Mouse (Mus musculus) neural tube, embryonic 15.5 days (tissue): ENCODE data around the gene Cyb5d2. TPM values are rescaled to one million over a fixed set of nuclear protein-coding genes. Genes with fewer than 3 reads are reported as not detected.
"Not testable (repeated sequence)": the region's sequence is repeated elsewhere in the genome, so short reads cannot be mapped to it uniquely, and the experiment has no call there.

Experiments used
- ATAC-seq: fragments of 200-750 bp; cut with Nextera tagmentation; 2 replicates; pipeline ENCODE4 v1.8.0; 2017; ENCODE audit warnings: mild to moderate bottlenecking, moderate TSS enrichment, moderate library complexity; ENCODE audit not compliant: low FRiP score
- H3K27ac ChIP-seq: fragments of 300-500 bp; sonication (generic); replicated peaks from 2 replicates; pipeline ENCODE4 v1.5.1; 2015; ENCODE audit warnings: mild to moderate bottlenecking, inconsistent platforms
- H3K27me3 ChIP-seq: fragments of 300-500 bp; sonication (generic); replicated peaks from 2 replicates; pipeline ENCODE4 v1.6.1; 2015; ENCODE audit warnings: inconsistent platforms
- H3K36me3 ChIP-seq: fragments of 300-500 bp; sonication (generic); 2 replicates; pipeline ENCODE4 v1.6.1; 2015; ENCODE audit warnings: inconsistent platforms
- H3K4me1 ChIP-seq: fragments of 300-500 bp; sonication (generic); 2 replicates; pipeline ENCODE4 v1.6.1; 2015; ENCODE audit warnings: inconsistent platforms
- H3K4me2 ChIP-seq: fragments of 300-500 bp; sonication (generic); 2 replicates; pipeline ENCODE4 v1.6.1; 2015; ENCODE audit warnings: inconsistent platforms, mild to moderate bottlenecking, moderate library complexity
- H3K4me3 ChIP-seq: fragments of 300-500 bp; sonication (generic); replicated peaks from 2 replicates; pipeline ENCODE4 v1.5.1; 2015; ENCODE audit warnings: mild to moderate bottlenecking, inconsistent platforms
- H3K9ac ChIP-seq: fragments of 300-500 bp; sonication (generic); replicated peaks from 2 replicates; pipeline ENCODE4 v1.6.1; 2015; ENCODE audit warnings: mild to moderate bottlenecking, inconsistent platforms
- H3K9me3 ChIP-seq: fragments of 300-500 bp; sonication (generic); replicated peaks from 2 replicates; pipeline ENCODE4 v1.6.1; 2016; ENCODE audit warnings: inconsistent platforms
- WGBS: fragments of 180-500 bp; shearing (Covaris S2); methylation state at CpG from one replicate; pipeline ENCODE4 v1.1.7; 2015; ENCODE audit warnings: mixed read lengths; 5-methylcytosine and 5-hydroxymethylcytosine counted together
- polyA plus RNA-seq: library from polyadenylated mRNA; unstranded; fragments of >200 nt; fragmentation: Nextera tagmentation; extraction: Ambion mirVana; gene quantifications from 2 replicates; pipeline ENCODE4 v1.2.1, GENCODE M21; 2015

The Cyb5d2 gene
- polyA plus RNA-seq, 1 experiment from 2014 or later, result 8.4 TPM

- H3K27ac ChIP-seq, result no peak overlapping the region
- H3K9ac ChIP-seq, result no peak overlapping the region
- H3K36me3 ChIP-seq, result peaks cover 27% of the 10 kb centered on the region
- no peaks in the 10 kb centered on the region for H3K4me1 ChIP-seq
- no peak overlapping the region for H3K4me2 ChIP-seq
- no peaks in the 10 kb centered on the region for H3K9me3 ChIP-seq
- 72% methylated on average over 4 of the region's 4 CpGs for WGBS
- ATAC-seq, result no peak
- H3K4me3 ChIP-seq, result no peak overlapping the region
- H3K27me3 ChIP-seq, result no peaks in the 10 kb centered on the region
These were observed 24.5 kb downstream of the Cyb5d2 start for GRCm38 (mm10) chr11:72771461-72771860.

DNA sequence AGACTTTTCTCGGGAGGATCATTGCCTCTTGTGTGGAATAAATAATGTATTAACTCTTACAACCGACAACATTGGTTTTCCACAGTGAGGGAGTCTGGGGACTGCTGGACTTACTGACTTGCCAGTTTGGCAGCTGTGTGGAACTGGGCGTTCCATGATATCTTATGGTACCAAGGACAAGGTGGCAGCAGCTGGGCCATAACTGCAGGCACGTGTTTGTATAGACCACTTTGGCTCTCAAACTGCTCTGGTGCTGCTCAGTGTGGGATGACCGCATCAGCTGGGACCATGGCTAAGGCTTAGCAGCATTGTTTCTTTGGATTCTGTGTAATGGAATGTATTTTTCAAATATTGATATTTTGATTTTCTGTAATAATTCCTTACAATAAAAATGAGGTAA lies 25.1 kb downstream of the Cyb5d2 start:
- no peaks in the 10 kb centered on the region for H3K27me3 ChIP-seq
- H3K4me2 ChIP-seq, result no peak overlapping the region
- H3K9ac ChIP-seq, result no peak overlapping the region
- H3K9me3 ChIP-seq, result no peaks in the 10 kb centered on the region
- H3K36me3 ChIP-seq, result peaks cover 25% of the 10 kb centered on the region
- no peaks in the 10 kb centered on the region for H3K4me1 ChIP-seq
- WGBS, result 75% methylated on average over 5 of the region's 5 CpGs
- H3K4me3 ChIP-seq, result no peak overlapping the region
- H3K27ac ChIP-seq, result no peak overlapping the region
- no peak for ATAC-seq

- H3K9me3 ChIP-seq, result no peaks in the 10 kb centered on the region
- H3K4me3 ChIP-seq, result no peak overlapping the region
- 89% methylated on average over 3 of the region's 3 CpGs for WGBS
- no peak overlapping the region for H3K9ac ChIP-seq
- no peaks in the 10 kb centered on the region for H3K27me3 ChIP-seq
- no peak overlapping the region for H3K27ac ChIP-seq
- ATAC-seq, result no peak
- H3K4me1 ChIP-seq, result no peaks in the 10 kb centered on the region
- H3K4me2 ChIP-seq, result no peak overlapping the region
- H3K36me3 ChIP-seq, result peaks cover 25% of the 10 kb centered on the region
These were observed 25.6 kb downstream of the Cyb5d2 start for GRCm38 (mm10) chr11:72770324-72770723.

DNA sequence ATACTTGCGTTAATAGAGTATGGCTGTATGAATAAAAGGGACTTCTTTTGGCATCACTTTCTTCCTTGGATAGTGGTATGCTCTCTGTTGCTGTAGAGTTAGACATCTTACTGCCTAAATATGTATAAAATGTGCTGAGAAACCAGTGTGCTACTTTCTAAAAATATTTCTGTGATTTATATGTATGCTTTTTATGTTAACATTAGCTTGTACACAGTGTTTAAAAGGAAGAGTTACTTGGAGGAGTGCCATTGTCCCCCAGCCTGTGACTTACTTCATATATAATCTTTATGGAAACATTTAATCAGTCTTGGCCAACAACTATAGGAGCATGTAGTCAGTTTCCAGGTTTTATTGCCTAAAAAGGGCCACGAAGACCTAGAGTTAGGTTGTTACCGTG lies 26.9 kb downstream of the Cyb5d2 start:
- H3K9me3 ChIP-seq, result no peaks in the 10 kb centered on the region
- H3K4me3 ChIP-seq, result no peak overlapping the region
- 95% methylated on average over 3 of the region's 3 CpGs for WGBS
- no peaks in the 10 kb centered on the region for H3K27me3 ChIP-seq
- H3K36me3 ChIP-seq, result peaks cover 32% of the 10 kb centered on the region
- ATAC-seq, result no peak
- no peak overlapping the region for H3K9ac ChIP-seq
- no peak overlapping the region for H3K27ac ChIP-seq
- no peak overlapping the region for H3K4me2 ChIP-seq
- no peaks in the 10 kb centered on the region for H3K4me1 ChIP-seq

DNA sequence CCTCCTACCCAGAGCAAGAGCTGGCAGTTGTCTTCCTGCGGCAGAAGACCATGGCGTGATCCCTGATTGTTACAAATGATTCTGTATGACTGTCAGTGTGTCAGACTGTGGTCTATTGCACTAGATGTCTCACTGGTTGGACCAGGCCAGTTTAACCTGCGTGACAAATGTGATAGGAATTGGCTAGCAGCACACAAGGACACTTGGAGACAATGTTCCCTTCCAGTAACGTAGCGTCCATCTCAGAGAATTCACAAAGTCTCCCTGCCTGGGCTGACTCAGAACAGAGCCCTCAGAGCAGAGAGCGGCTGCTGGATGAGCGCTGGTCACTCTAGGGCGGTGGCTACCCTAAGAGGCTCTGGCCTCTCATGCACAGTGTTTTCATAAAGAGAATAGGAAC lies 28.2 kb downstream of the Cyb5d2 start:
- H3K36me3 ChIP-seq, result peaks cover 45% of the 10 kb centered on the region
- H3K27ac ChIP-seq, result no peak overlapping the region
- WGBS, result 92% methylated on average over 8 of the region's 8 CpGs
- no peaks in the 10 kb centered on the region for H3K27me3 ChIP-seq
- no peaks in the 10 kb centered on the region for H3K4me1 ChIP-seq
- no peaks in the 10 kb centered on the region for H3K9me3 ChIP-seq
- no peak overlapping the region for H3K9ac ChIP-seq
- H3K4me2 ChIP-seq, result no peak overlapping the region
- no peak overlapping the region for H3K4me3 ChIP-seq
- no peak for ATAC-seq

- 93% methylated on average over 4 of the region's 4 CpGs for WGBS
- H3K27me3 ChIP-seq, result no peaks in the 10 kb centered on the region
- peaks cover 71% of the 10 kb centered on the region for H3K36me3 ChIP-seq
- H3K9ac ChIP-seq, result no peak overlapping the region
- H3K4me1 ChIP-seq, result no peaks in the 10 kb centered on the region
- H3K9me3 ChIP-seq, result no peaks in the 10 kb centered on the region
- ATAC-seq, result no peak
- H3K4me2 ChIP-seq, result no peak overlapping the region
- no peak overlapping the region for H3K27ac ChIP-seq
- no peak overlapping the region for H3K4me3 ChIP-seq
These were observed 31.7 kb downstream of the Cyb5d2 start for GRCm38 (mm10) chr11:72764270-72764669.

GRCm38 (mm10) chr11:72760781-72761180 lies 35.2 kb downstream of the Cyb5d2 start:
- WGBS, result 77% methylated on average over 1 of the region's 1 CpGs
- ATAC-seq, result no peak
- Histone ChIP-seq H3K9ac (no peak overlapping the region), H3K4me1 (no peaks in the 10 kb centered on the region), H3K27ac (no peak overlapping the region), H3K9me3 (no peaks in the 10 kb centered on the region), H3K27me3 (no peaks in the 10 kb centered on the region), H3K4me2 (no peak overlapping the region), H3K4me3 (no peak overlapping the region), H3K36me3 (peaks cover 87% of the 10 kb centered on the region)

GRCm38 (mm10) chr11:72759581-72759980 lies 36.4 kb downstream of the Cyb5d2 start:
- Histone ChIP-seq H3K9me3 (no peaks in the 10 kb centered on the region), H3K4me1 (no peaks in the 10 kb centered on the region), H3K4me2 (no peak overlapping the region), H3K27me3 (no peaks in the 10 kb centered on the region), H3K36me3 (peaks cover 92% of the 10 kb centered on the region), H3K27ac (no peak overlapping the region), H3K9ac (no peak overlapping the region), H3K4me3 (no peak overlapping the region)
- WGBS, result 95% methylated on average over 6 of the region's 6 CpGs
- ATAC-seq, result no peak

DNA sequence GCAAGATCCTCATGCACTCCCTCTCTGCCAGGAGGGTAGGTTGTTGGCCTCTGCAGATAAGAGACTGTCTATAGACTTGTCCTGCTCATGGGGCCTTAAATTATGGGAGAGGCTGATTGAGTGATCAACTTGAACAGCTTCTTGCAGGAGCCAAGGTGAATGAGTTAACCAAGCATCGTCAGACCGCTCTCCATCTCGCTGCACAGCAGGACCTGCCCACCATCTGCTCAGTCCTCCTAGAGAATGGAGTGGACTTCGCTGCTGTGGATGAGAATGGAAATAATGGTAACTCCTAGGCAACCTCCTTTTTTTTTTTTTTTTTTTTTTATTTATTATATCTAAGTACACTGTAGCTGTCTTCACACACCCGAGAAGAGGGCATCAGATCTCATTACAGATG lies 37.6 kb downstream of the Cyb5d2 start:
- H3K4me3 ChIP-seq, result no peak overlapping the region
- H3K4me1 ChIP-seq, result no peaks in the 10 kb centered on the region
- H3K27ac ChIP-seq, result no peak overlapping the region
- no peak for ATAC-seq
- H3K9me3 ChIP-seq, result no peaks in the 10 kb centered on the region
- H3K27me3 ChIP-seq, result no peaks in the 10 kb centered on the region
- H3K36me3 ChIP-seq, result peaks cover 90% of the 10 kb centered on the region
- no peak overlapping the region for H3K9ac ChIP-seq
- 93% methylated on average over 5 of the region's 5 CpGs for WGBS
- H3K4me2 ChIP-seq, result no peak overlapping the region

DNA sequence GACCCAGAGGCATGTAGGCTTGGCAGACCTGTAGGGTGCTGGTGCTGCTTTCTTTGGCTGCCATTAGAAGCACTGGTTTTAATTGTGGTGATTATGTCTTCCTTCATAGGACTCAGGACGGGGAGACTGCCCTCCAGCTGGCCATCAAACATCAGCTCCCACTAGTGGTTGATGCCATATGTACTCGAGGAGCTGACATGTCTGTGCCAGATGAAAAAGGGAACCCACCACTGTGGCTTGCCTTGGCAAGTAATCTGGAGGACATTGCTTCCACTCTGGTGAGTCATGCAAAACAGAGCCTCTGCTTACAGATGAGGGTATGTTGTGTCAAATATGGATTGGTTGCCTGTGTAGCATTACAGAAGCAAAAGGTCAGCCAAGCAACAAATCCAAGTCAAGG lies 44.0 kb downstream of the Cyb5d2 start:
- H3K9me3 ChIP-seq, result no peaks in the 10 kb centered on the region
- no peak overlapping the region for H3K4me3 ChIP-seq
- H3K36me3 ChIP-seq, result peaks cover 88% of the 10 kb centered on the region
- 48% methylated on average over 2 of the region's 2 CpGs for WGBS
- H3K27me3 ChIP-seq, result no peaks in the 10 kb centered on the region
- no peaks in the 10 kb centered on the region for H3K4me1 ChIP-seq
- no peak overlapping the region for H3K9ac ChIP-seq
- no peak for ATAC-seq
- no peak overlapping the region for H3K27ac ChIP-seq
- no peak overlapping the region for H3K4me2 ChIP-seq

- ATAC-seq, result no peak
- H3K9me3 ChIP-seq, result no peaks in the 10 kb centered on the region
- WGBS, result 85% methylated on average over 1 of the region's 1 CpGs
- no peak overlapping the region for H3K4me2 ChIP-seq
- H3K36me3 ChIP-seq, result peaks cover 45% of the 10 kb centered on the region
- no peaks in the 10 kb centered on the region for H3K27me3 ChIP-seq
- no peak overlapping the region for H3K4me3 ChIP-seq
- no peak overlapping the region for H3K9ac ChIP-seq
- H3K27ac ChIP-seq, result no peak overlapping the region
- no peaks in the 10 kb centered on the region for H3K4me1 ChIP-seq
These were observed 56.9 kb downstream of the Cyb5d2 start for GRCm38 (mm10) chr11:72739048-72739447.

- 87% methylated on average over 5 of the region's 5 CpGs for WGBS
- ATAC-seq, H3K4me3 ChIP-seq, H3K27ac ChIP-seq, H3K4me2 ChIP-seq, H3K9me3 ChIP-seq, H3K27me3 ChIP-seq, H3K9ac ChIP-seq, H3K4me1 ChIP-seq: not testable (repeated sequence)
- H3K36me3 ChIP-seq, result peaks cover 48% of the 10 kb centered on the region
These were observed 58.4 kb downstream of the Cyb5d2 start for GRCm38 (mm10) chr11:72737517-72737916.

GRCm38 (mm10) chr11:72736320-72736719 lies 59.6 kb downstream of the Cyb5d2 start:
- Histone ChIP-seq H3K27me3 (no peaks in the 10 kb centered on the region), H3K9ac (no peak overlapping the region), H3K36me3 (peaks cover 54% of the 10 kb centered on the region), H3K9me3 (no peaks in the 10 kb centered on the region), H3K4me1 (no peaks in the 10 kb centered on the region), H3K4me3 (no peak overlapping the region), H3K4me2 (no peak overlapping the region), H3K27ac (no peak overlapping the region)
- ATAC-seq, result no peak
- 81% methylated on average over 1 of the region's 1 CpGs for whole genome bisulfite sequencing
